Mouse (Mus musculus) ES-E14 (cell line): ENCODE data around the gene Tomm22. TPM values are rescaled to one million over a fixed set of nuclear protein-coding genes. Genes with fewer than 3 reads are reported as not detected.
A peak's percentile ranks its signal among the peaks of the same experiment; 100 is the strongest.

Source experiments
- DNase-seq: peaks from one replicate; pipeline ENCODE4 v3.0.0-alpha.2; 2013; ENCODE audit warnings: low read depth, low spot score
- H3K27ac ChIP-seq: 2 replicates; pipeline ENCODE4 v1.5.1; 2012; ENCODE audit warnings: low read depth, mild to moderate bottlenecking, low read length, moderate library complexity, mixed read lengths; ENCODE audit not compliant: poor library complexity, insufficient read depth, severe bottlenecking
- H3K36me3 ChIP-seq: 2 replicates; pipeline ENCODE4 v1.6.1; 2012; ENCODE audit warnings: mild to moderate bottlenecking, low read length, moderate library complexity, mixed read lengths; ENCODE audit not compliant: control insufficient read depth, poor library complexity, insufficient read depth, severe bottlenecking
- H3K4me1 ChIP-seq, 2 experiments: fragments of 150-350 bp in 1 of 2; sonication (generic) in 1 of 2; 2 replicates each; pipeline ENCODE4 v1.6.1; 2012; ENCODE audit warnings: low read length in 2 of 2, mild to moderate bottlenecking in 1 of 2, mixed read lengths in 1 of 2; ENCODE audit not compliant: control insufficient read depth in 2 of 2, insufficient read depth in 2 of 2, poor library complexity in 1 of 2
- H3K4me3 ChIP-seq, 2 experiments: fragments of 150-350 bp in 1 of 2; sonication (generic) in 1 of 2; 2 replicates each; pipeline ENCODE4 v1.5.1; 2012; ENCODE audit warnings: low read length in 2 of 2, low read depth in 1 of 2, mild to moderate bottlenecking in 1 of 2, mixed read lengths in 1 of 2; ENCODE audit not compliant: insufficient read depth in 1 of 2, poor library complexity in 1 of 2, severe bottlenecking in 1 of 2
- H3K9ac ChIP-seq: 2 replicates; pipeline ENCODE4 v1.6.1; 2012; ENCODE audit warnings: low read depth, mild to moderate bottlenecking, low read length, mixed read lengths; ENCODE audit not compliant: poor library complexity, insufficient read depth, severe bottlenecking
- H3K9me3 ChIP-seq: fragments of 150-350 bp; sonication (generic); 2 replicates; pipeline ENCODE4 v1.6.1; 2012; ENCODE audit warnings: low read depth, mild to moderate bottlenecking, low read length; ENCODE audit not compliant: control insufficient read depth, insufficient read depth
- CHD2 ChIP-seq: IDR thresholded peaks from 2 replicates; pipeline ENCODE4 v1.6.1; 2014; ENCODE audit warnings: mild to moderate bottlenecking, low read depth, low read length, inconsistent platforms
- HCFC1 ChIP-seq: IDR thresholded peaks from 2 replicates; pipeline ENCODE4 v1.6.1; 2012; ENCODE audit warnings: low read length, inconsistent platforms, borderline replicate concordance; ENCODE audit not compliant: insufficient read depth
- MAFK ChIP-seq: IDR thresholded peaks from 2 replicates; pipeline ENCODE4 v1.6.1; 2014; ENCODE audit warnings: mild to moderate bottlenecking, low read depth, low read length, inconsistent platforms; ENCODE audit not compliant: insufficient read depth
- ZC3H11A ChIP-seq: IDR thresholded peaks from 2 replicates; pipeline ENCODE4 v1.6.1; 2012; ENCODE audit warnings: low read depth, mild to moderate bottlenecking, inconsistent platforms, low read length, borderline replicate concordance
- ZNF384 ChIP-seq: IDR thresholded peaks from 2 replicates; pipeline ENCODE4 v1.6.1; 2012; ENCODE audit warnings: low read depth, low read length, inconsistent platforms
- in situ Hi-C, 2 experiments: fragments of 600-800 bp; cut with MboI; formaldehyde crosslinking; loops; one replicate each; pipeline ENCODE4 v1.15.1; 2025; ENCODE audit warnings: low sequenced_read_pairs in 2 of 2, inconsistent platforms in 1 of 2; ENCODE audit not compliant: unreplicated experiment in 2 of 2
- total RNA-seq: library from RNA; depleted of rRNA; stranded (reverse); fragments of 300-350 nt; gene quantifications from 2 replicates; pipeline ENCODE4 v1.2.3, GENCODE M21; 2012

Gene Tomm22
- total RNA-seq, 1 experiment: 182 TPM

DNA sequence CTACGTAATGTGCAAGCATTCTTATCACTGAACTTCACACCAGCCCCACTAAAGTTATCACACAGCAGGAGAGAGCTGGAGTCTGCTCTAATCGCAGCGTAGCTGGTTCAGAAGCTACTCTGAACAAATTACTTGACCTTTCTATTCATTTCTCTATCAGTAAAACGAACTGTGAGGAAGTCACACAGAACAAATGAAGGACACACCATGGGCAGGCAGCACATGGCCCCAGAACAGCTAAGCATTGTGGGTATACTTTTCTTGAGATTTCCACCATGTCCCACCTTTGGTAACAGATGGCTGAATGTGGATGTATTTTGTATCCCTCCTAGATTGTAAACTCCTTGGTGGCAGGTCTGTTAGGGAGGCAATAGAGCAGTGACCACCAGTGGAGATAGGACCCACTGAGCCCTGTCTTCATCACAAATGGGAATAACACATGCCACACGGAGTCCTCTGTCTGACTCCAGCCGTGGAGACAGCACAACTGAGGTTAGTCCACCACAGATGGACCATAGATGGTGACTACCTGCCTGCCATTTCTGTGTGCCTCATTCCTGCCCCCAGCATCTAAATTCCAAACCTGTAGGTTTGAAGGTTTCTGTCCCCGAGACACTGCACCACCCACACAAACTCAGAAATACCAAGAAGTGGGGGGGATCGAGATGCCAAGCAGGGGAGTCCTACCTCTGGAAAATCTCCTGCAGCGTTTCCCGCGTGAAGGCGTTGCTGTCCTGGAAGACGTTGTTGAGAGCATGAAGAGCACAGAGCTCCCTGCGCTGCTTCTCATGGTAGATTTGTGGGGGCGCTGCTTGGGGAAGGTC is 15.6 kb downstream of the Tomm22 start:
- H3K36me3 ChIP-seq: no peaks in the 10 kb centered on the region
- in situ Hi-C loops: no loop called here
- peaks cover 3 to 16% of the 10 kb centered on the region in 2 experiments; a peak in 2 of 4 replicates for H3K4me1 ChIP-seq
- TF ChIP-seq HCFC1 (no peak), ZC3H11A (no peak), CHD2 (no peak), ZNF384 (no peak), MAFK (no peak)
- DNase-seq: no peak
- H3K9me3 ChIP-seq: no peaks in the 10 kb centered on the region
- peak overlapping the region; percentile 46; the same call in 1 of the 2 replicates for H3K9ac ChIP-seq
- peak overlapping the region; percentile 42 to 68; a peak in 3 of 4 replicates for H3K4me3 ChIP-seq
- no peak overlapping the region for H3K27ac ChIP-seq

DNA sequence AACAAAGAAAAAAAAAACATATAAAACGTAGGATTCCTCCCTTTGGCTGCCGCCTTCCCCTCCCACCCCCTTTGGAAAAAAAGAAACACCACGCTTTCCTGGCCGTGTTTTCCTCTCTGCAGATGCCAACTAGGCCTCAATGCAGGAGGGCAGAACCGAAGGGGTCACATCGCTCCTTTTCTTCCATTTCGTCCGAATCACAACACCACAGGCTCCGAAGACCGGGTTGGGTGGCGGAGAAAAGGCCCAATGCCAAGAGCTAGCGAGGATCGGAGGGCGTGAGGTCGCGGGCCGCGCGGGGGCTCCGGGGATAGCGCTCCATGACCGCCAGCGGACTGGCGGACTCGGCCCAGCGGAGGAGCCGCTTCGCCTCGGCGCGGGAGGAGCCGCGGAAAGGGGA is 16.5 kb downstream of the Tomm22 start:
- Histone ChIP-seq H3K9ac (peak overlapping the region; percentile 89), H3K36me3 (no peaks in the 10 kb centered on the region), H3K27ac (peak overlapping the region; percentile 39; the same call in 1 of the 2 replicates), H3K4me1 (peaks cover 2 to 14% of the 10 kb centered on the region in 2 experiments; a peak in 2 of 4 replicates), H3K9me3 (no peaks in the 10 kb centered on the region), H3K4me3 (peak overlapping the region; percentile 68 to 96)
- in situ Hi-C loops: no loop called here
- DNase-seq: no peak
- TF ChIP-seq ZC3H11A (no peak), ZNF384 (no peak), HCFC1 (no peak; the same call in 1 of the 2 replicates)

DNA sequence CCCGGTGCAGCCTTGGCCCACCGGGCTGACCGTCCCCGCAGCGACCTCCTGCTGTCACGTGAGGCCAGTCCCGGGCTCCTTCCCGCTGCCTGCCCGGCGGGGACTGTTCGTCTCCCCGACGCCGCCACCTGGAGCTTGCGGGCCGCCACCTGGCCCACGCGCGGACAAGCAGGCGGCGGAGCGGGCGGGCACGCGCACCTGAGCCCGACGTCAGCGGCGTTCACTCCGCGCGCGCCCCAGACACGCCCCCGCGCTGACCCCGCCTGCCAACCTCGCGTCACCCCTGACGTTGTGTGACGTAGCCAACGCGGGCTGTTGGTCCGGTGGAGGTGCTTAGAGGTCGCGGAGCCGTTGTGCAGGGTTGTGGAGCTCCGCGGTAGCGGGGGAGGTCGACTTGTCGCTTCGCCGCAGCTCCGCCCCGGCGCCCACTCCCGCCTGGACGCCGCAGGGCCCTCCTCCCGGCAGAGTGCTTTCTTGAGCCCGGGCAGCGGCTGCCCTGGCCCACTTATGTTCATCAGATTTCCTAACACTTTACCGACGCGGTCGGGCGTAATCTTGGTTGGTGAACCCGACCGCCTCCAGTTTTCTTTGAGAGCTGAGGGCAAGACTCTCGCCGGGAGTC is 17.1 kb downstream of the Tomm22 start, which contains the start of gene Josd1:
Gene Josd1 (minus strand): TSS at position 274 of the 622 bp plus-strand sequence.
- H3K9me3 ChIP-seq: no peaks in the 10 kb centered on the region
- peaks cover 2 to 14% of the 10 kb centered on the region in 2 experiments; a peak in 1 of 4 replicates for H3K4me1 ChIP-seq
- peak within 1 kb of the TSS; percentile 68 to 96 for H3K4me3 ChIP-seq

DNA sequence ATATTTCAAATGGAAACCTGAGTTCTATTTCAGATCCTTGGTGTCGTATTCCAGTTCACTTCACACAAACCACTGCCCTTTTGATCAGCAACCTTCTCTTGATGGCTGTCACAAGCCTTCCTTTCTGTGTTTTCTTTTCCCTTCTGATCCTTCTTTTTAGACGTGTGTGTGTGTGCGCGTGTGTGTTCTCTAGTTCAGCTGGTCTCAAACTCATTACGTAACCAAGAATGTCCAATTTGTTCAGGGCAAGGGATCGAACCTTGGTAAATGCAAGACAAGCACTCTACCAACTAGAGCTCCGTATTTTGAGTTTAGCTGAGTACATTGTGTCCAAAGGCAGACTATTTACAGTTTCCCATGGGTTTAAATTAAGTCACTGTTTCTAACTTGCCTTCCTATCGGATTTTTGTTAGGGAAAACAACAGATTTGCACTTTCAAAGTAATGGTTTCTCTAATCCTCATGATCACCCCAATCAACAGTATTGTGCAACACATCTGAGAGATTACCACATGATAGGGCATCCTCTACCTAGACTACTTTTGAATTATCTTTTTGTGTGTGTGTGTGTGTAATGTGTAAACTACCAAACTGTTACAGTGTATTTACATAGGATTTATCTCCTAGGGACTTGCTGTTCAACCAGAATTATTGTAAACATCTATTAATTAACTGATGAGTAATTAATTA is 17.8 kb downstream of the Tomm22 start:
- Histone ChIP-seq H3K27ac (no peak overlapping the region), H3K36me3 (no peaks in the 10 kb centered on the region), H3K9ac (peak overlapping the region; percentile 74; the same call in 1 of the 2 replicates), H3K9me3 (no peaks in the 10 kb centered on the region), H3K4me3 (peak overlapping the region; percentile 68 to 96), H3K4me1 (peaks cover 2 to 12% of the 10 kb centered on the region in 2 experiments; a peak in 1 of 4 replicates)
- in situ Hi-C loops: no loop called here
- no peak for TF ChIP-seq ZNF384
- TF ChIP-seq HCFC1: 0 out of 2 replicates have a peak, but pooled peaks have one; percentile 6
- no peak for DNase-seq

More for the DNA sequence above, 17.1 kb downstream of the Tomm22 start, which contains the start of gene Josd1:
- in situ Hi-C loops: no loop called here
- Histone ChIP-seq H3K36me3 (no peaks in the 10 kb centered on the region), H3K9ac (peak within 1 kb of the TSS; percentile 89), H3K27ac (peak within 1 kb of the TSS; percentile 41; the same call in 1 of the 2 replicates)
- DNase-seq: peak; percentile 82
- TF ChIP-seq ZC3H11A (no peak), HCFC1 (0 out of 2 replicates have a peak, but pooled peaks have one; percentile 11)
